Mouse (Mus musculus): ENCODE data around the gene Psmg3. TPM values are rescaled to one million over a fixed set of nuclear protein-coding genes. Genes with fewer than 3 reads are reported as not detected.

The Psmg3 gene
- total RNA-seq, 2 experiments from 2014 or later: 15.2 to 17.6 TPM

GRCm38 (mm10) chr5:139816445-139816844 lies 10.2 kb downstream of the Psmg3 start:
- ATAC-seq (ENCODE audit: poor library complexity, severe bottlenecking): no peak

GRCm38 (mm10) chr5:139815964-139816363 lies 10.7 kb downstream of the Psmg3 start:
- no peak for ATAC-seq (ENCODE audit: poor library complexity, severe bottlenecking)

- ATAC-seq (ENCODE audit: poor library complexity, severe bottlenecking): no peak
Observed at GRCm38 (mm10) chr5:139813963-139814381, 12.7 kb downstream of the Psmg3 start.

- ATAC-seq (ENCODE audit: poor library complexity, severe bottlenecking): no peak
Observed at GRCm38 (mm10) chr5:139813126-139813490, 13.6 kb downstream of the Psmg3 start.

- no peak for ATAC-seq (ENCODE audit: poor library complexity, severe bottlenecking)
Observed at GRCm38 (mm10) chr5:139812398-139813125, 14.1 kb downstream of the Psmg3 start.

GRCm38 (mm10) chr5:139811677-139812397 lies 14.8 kb downstream of the Psmg3 start:
- ATAC-seq (ENCODE audit: poor library complexity, severe bottlenecking): no peak

- no peak for ATAC-seq (ENCODE audit: poor library complexity, severe bottlenecking)
Observed at GRCm38 (mm10) chr5:139809397-139809796, 17.3 kb downstream of the Psmg3 start.

GRCm38 (mm10) chr5:139805924-139806323 lies 20.8 kb downstream of the Psmg3 start:
- no peak for ATAC-seq (ENCODE audit: poor library complexity, severe bottlenecking)

- no peak for ATAC-seq (ENCODE audit: poor library complexity, severe bottlenecking)
Observed at GRCm38 (mm10) chr5:139804573-139805111, 22.0 kb downstream of the Psmg3 start.

GRCm38 (mm10) chr5:139804107-139804551 lies 22.6 kb downstream of the Psmg3 start:
- ATAC-seq (ENCODE audit: poor library complexity, severe bottlenecking): peak; percentile 67

- ATAC-seq (ENCODE audit: poor library complexity, severe bottlenecking): peak; percentile 37
Observed at GRCm38 (mm10) chr5:139803601-139804102, 23.0 kb downstream of the Psmg3 start.

GRCm38 (mm10) chr5:139803165-139803564 lies 23.5 kb downstream of the Psmg3 start:
- ATAC-seq (ENCODE audit: poor library complexity, severe bottlenecking): no peak

- ATAC-seq (ENCODE audit: poor library complexity, severe bottlenecking): no peak
Observed at GRCm38 (mm10) chr5:139801880-139802279, 24.8 kb downstream of the Psmg3 start.

- ATAC-seq (ENCODE audit: poor library complexity, severe bottlenecking): no peak
Observed at GRCm38 (mm10) chr5:139801231-139801630, 25.5 kb downstream of the Psmg3 start.

- no peak for ATAC-seq (ENCODE audit: poor library complexity, severe bottlenecking)
Observed at GRCm38 (mm10) chr5:139799801-139800590, 26.7 kb downstream of the Psmg3 start.

GRCm38 (mm10) chr5:139799041-139799440 lies 27.6 kb downstream of the Psmg3 start:
- no peak for ATAC-seq (ENCODE audit: poor library complexity, severe bottlenecking)

- ATAC-seq (ENCODE audit: poor library complexity, severe bottlenecking): no peak
Observed at GRCm38 (mm10) chr5:139798168-139798900, 28.4 kb downstream of the Psmg3 start.

GRCm38 (mm10) chr5:139797473-139798167 lies 29.1 kb downstream of the Psmg3 start:
- no peak for ATAC-seq (ENCODE audit: poor library complexity, severe bottlenecking)

- ATAC-seq (ENCODE audit: poor library complexity, severe bottlenecking): no peak
Observed at GRCm38 (mm10) chr5:139796900-139797299, 29.8 kb downstream of the Psmg3 start.
